Mouse (Mus musculus) embryonic facial prominence, embryonic 13.5 days (tissue): ENCODE data around the gene 2410131K14Rik. TPM values are rescaled to one million over a fixed set of nuclear protein-coding genes. Genes with fewer than 3 reads are reported as not detected.

Source experiments
- ATAC-seq: fragments of 200-750 bp; cut with Nextera tagmentation; 2 replicates; pipeline ENCODE4 v1.8.0; 2017; ENCODE audit warnings: low read depth; ENCODE audit not compliant: insufficient number of reproducible peaks, insufficient read depth, low FRiP score, low TSS enrichment
- H3K27ac ChIP-seq: fragments of 300-500 bp; sonication (generic); 2 replicates; pipeline ENCODE4 v1.5.1; 2015; ENCODE audit warnings: moderate library complexity, mild to moderate bottlenecking, inconsistent platforms
- H3K27me3 ChIP-seq: fragments of 300-500 bp; sonication (generic); 2 replicates; pipeline ENCODE4 v1.6.1; 2015; ENCODE audit warnings: mild to moderate bottlenecking, inconsistent platforms
- H3K36me3 ChIP-seq: fragments of 300-500 bp; sonication (generic); 2 replicates; pipeline ENCODE4 v1.6.1; 2015; ENCODE audit warnings: mild to moderate bottlenecking, inconsistent platforms
- H3K4me1 ChIP-seq: fragments of 300-500 bp; sonication (generic); 2 replicates; pipeline ENCODE4 v1.6.1; 2015; ENCODE audit warnings: inconsistent platforms
- H3K4me2 ChIP-seq: fragments of 300-500 bp; sonication (generic); 2 replicates; pipeline ENCODE4 v1.6.1; 2015; ENCODE audit warnings: moderate library complexity, mild to moderate bottlenecking, inconsistent platforms
- H3K4me3 ChIP-seq: fragments of 300-500 bp; sonication (generic); 2 replicates; pipeline ENCODE4 v1.5.1; 2015; ENCODE audit warnings: mild to moderate bottlenecking, inconsistent platforms
- H3K9ac ChIP-seq: fragments of 300-500 bp; sonication (generic); 2 replicates; pipeline ENCODE4 v1.6.1; 2015; ENCODE audit warnings: mild to moderate bottlenecking, inconsistent platforms
- H3K9me3 ChIP-seq: fragments of 300-500 bp; sonication (generic); 2 replicates; pipeline ENCODE4 v1.6.1; 2016; ENCODE audit warnings: inconsistent platforms
- WGBS: fragments of 180-500 bp; shearing (Covaris S2); methylation state at CpG from one replicate; pipeline ENCODE4 v1.1.7; 2015; ENCODE audit warnings: mixed read lengths; 5-methylcytosine and 5-hydroxymethylcytosine counted together
- polyA plus RNA-seq: library from polyadenylated mRNA; unstranded; fragments of >200 nt; fragmentation: Nextera tagmentation; extraction: Ambion mirVana; gene quantifications from 2 replicates; pipeline ENCODE4 v1.2.1, GENCODE M21; 2015

The 2410131K14Rik gene
- polyA plus RNA-seq, 1 experiment from 2014 or later, result 13.1 TPM

DNA sequence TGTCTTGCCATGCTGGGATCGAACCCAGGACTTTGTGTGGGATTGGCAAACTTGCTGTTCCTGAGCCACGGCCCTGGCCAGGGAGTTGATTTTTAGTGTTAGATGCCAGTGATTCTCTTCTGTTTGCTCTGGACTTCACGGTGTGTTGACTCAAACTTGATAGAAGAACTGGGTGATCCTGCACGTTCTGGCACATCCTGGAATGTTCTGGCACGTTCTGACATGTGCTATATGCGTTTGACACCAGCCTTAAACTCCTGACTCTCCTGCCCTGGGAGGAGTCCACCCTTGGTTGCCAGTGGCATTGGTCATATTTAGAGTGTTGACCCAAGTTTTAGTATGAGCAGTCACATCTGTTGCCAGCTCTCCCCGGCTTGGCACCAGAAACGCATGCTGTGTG lies 17.4 kb downstream of the 2410131K14Rik start:
- 87% methylated on average over 8 of the region's 8 CpGs for WGBS
- Histone ChIP-seq H3K4me3 (no peak overlapping the region), H3K9ac (no peak overlapping the region), H3K4me2 (no peak overlapping the region), H3K27me3 (no peaks in the 10 kb centered on the region), H3K4me1 (peaks cover 7% of the 10 kb centered on the region), H3K36me3 (peaks cover 57% of the 10 kb centered on the region), H3K27ac (no peak overlapping the region), H3K9me3 (no peaks in the 10 kb centered on the region)
- no peak for ATAC-seq

GRCm38 (mm10) chr5:118264279-118264678 lies 19.3 kb downstream of the 2410131K14Rik start:
- H3K4me3 ChIP-seq, result no peak overlapping the region
- H3K9me3 ChIP-seq, result no peaks in the 10 kb centered on the region
- H3K4me1 ChIP-seq, result peaks cover 10% of the 10 kb centered on the region
- H3K27ac ChIP-seq, result no peak overlapping the region
- H3K9ac ChIP-seq, result no peak overlapping the region
- H3K36me3 ChIP-seq, result peaks cover 39% of the 10 kb centered on the region
- 56% methylated on average over 9 of the region's 9 CpGs for WGBS
- ATAC-seq, result no peak
- 0 out of 2 replicates have a peak, but pooled peaks cover 3% of the 10 kb centered on the region for H3K27me3 ChIP-seq
- H3K4me2 ChIP-seq, result no peak overlapping the region

DNA sequence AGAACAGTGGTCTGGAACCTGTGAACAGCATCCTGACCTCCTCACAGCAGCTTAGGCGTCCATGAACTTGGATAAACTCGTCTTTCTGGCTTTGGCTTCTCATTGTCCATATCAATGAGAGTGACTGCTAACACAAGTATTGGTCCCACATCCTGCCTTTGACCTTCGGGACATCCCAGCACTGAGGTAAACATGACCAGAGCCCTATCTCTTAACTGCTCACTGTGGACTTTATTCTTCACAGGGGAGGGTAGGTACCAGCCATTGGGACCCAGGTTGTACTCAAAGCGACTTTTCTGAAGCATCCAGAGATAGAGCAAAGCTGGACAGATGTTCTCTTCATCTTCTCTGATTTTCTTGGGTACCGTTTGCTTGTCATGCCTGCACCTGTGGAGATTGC lies 20.3 kb downstream of the 2410131K14Rik start:
- peaks cover 10% of the 10 kb centered on the region for H3K4me1 ChIP-seq
- no peak for ATAC-seq
- H3K4me3 ChIP-seq, result no peak overlapping the region
- no peaks in the 10 kb centered on the region for H3K9me3 ChIP-seq
- H3K27ac ChIP-seq, result no peak overlapping the region
- 79% methylated on average over 5 of the region's 5 CpGs for WGBS
- H3K4me2 ChIP-seq, result no peak overlapping the region
- no peak overlapping the region for H3K9ac ChIP-seq
- 0 out of 2 replicates have a peak, but pooled peaks cover 3% of the 10 kb centered on the region for H3K27me3 ChIP-seq
- peaks cover 28% of the 10 kb centered on the region for H3K36me3 ChIP-seq

DNA sequence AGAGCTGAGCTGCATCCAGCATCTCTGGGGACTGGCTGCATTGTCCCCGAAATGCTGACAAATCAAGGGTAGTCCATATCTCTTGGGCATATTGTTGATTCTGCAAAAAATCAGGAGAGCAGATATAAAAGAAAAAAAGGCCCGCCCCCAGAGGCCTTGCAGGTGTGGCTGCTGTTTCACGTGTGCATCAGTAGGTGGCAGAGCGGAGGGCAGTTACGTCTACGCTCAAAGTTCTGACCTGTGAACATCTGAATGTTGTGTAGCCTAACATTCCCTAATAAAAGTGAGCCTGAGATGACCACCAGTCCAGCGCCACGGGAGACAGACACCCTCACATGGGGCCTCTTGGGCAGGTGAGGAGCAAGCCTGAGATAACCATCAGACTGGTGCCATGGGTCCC lies 21.3 kb downstream of the 2410131K14Rik start:
- Histone ChIP-seq H3K4me3 (no peak overlapping the region), H3K9me3 (no peaks in the 10 kb centered on the region), H3K4me2 (no peak overlapping the region), H3K4me1 (peaks cover 10% of the 10 kb centered on the region), H3K36me3 (peaks cover 18% of the 10 kb centered on the region), H3K27me3 (peaks cover 11% of the 10 kb centered on the region; the same call in 1 of the 2 replicates), H3K27ac (no peak overlapping the region), H3K9ac (no peak overlapping the region)
- ATAC-seq, result no peak
- 37% methylated on average over 8 of the region's 8 CpGs for WGBS

DNA sequence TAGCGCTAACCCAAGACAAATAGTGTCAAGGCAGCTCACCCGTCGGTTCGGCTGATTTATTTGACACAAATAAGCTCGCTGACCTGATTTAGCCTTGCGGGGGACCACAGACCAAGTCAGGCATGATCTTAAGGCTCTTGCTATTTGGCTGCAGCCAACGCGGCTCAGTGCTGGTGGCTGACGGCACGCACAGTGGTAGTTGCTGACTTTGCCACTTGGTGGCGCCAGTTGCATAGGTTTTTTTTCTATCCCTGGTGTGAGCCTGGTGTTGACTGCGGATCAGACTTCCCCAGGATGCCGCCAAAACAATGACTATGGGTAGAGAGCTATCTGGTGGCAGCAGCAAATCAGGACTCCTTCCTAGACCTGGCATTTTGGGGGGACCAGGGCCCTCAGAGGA lies 24.0 kb downstream of the 2410131K14Rik start:
- Histone ChIP-seq H3K9me3 (no peaks in the 10 kb centered on the region), H3K4me1 (peaks cover 19% of the 10 kb centered on the region), H3K4me2 (peak overlapping the region; percentile 46), H3K27ac (no peak overlapping the region), H3K27me3 (peaks cover 24% of the 10 kb centered on the region), H3K36me3 (no peaks in the 10 kb centered on the region), H3K9ac (0 out of 2 replicates have a peak overlapping the region, but pooled peaks have one; percentile 16), H3K4me3 (no peak overlapping the region)
- ATAC-seq, result peak; percentile 70; the same call in 1 of the 2 replicates
- WGBS, result 3% methylated on average over 13 of the region's 13 CpGs

DNA sequence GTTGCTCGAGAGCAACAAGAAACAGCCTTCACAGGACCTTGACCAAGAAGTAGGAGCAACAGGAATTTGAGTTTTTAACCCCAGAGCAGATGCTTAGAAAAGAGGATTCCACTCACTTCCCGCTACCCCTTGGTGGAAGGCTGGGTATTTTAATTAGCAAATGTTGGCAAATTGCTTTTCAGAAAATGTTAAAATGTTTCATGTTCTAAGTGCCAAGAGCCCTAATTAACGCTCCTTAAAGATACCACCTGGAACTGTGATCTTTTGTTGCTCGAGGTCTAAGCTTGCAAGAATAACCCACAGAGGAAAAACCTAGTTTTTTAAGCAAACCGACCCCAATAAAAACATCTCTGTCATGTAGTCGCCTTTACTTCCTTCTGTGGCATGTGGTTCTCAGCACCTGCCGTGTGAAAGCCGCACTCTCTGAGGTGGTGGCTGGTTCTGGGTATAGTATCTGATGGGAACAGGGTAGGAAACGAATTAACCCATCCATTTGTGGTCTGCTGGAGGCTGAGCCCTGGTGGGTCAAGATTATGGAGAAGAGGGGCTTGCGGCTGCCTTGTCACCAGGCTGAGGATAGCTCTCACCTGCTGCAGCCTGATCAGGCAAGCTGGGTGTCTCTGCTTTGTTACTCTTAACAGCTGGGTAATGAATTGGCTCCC lies 26.6 kb downstream of the 2410131K14Rik start:
- WGBS, result 66% methylated on average over 10 of the region's 10 CpGs
- Histone ChIP-seq H3K4me2 (no peak overlapping the region), H3K4me1 (peaks cover 31% of the 10 kb centered on the region), H3K27ac (no peak overlapping the region), H3K9ac (no peak overlapping the region), H3K4me3 (no peak overlapping the region), H3K36me3 (no peaks in the 10 kb centered on the region), H3K27me3 (peaks cover 28% of the 10 kb centered on the region), H3K9me3 (no peaks in the 10 kb centered on the region)
- ATAC-seq, result no peak

DNA sequence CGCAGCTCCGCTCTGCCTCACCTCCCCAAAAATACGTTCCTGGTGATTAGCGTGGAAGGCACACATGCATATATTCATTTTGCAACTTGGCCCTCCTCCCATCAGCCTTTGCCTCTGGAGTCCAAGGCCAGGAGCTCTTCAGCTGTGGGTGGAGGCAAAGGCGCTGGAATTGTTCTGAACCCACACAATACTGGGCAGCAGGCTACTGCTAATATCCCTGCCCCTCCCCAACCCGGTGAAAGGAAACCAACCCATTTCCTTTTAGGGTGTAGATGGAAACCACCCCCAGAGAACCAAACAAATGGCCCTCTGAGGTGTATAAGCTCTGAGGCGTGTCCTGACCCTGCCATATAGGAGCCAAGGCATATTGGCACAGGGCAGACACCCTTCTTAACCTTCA lies 28.4 kb downstream of the 2410131K14Rik start:
- H3K4me2 ChIP-seq, result no peak overlapping the region
- H3K4me1 ChIP-seq, result peaks cover 34% of the 10 kb centered on the region
- H3K27ac ChIP-seq, result no peak overlapping the region
- H3K9me3 ChIP-seq, result no peaks in the 10 kb centered on the region
- no peak overlapping the region for H3K4me3 ChIP-seq
- no peak for ATAC-seq
- no peaks in the 10 kb centered on the region for H3K36me3 ChIP-seq
- H3K9ac ChIP-seq, result no peak overlapping the region
- WGBS, result 63% methylated on average over 7 of the region's 7 CpGs
- peaks cover 25% of the 10 kb centered on the region for H3K27me3 ChIP-seq

GRCm38 (mm10) chr5:118274546-118274945 lies 29.5 kb downstream of the 2410131K14Rik start:
- Histone ChIP-seq H3K27ac (no peak overlapping the region), H3K4me3 (no peak overlapping the region), H3K9me3 (no peaks in the 10 kb centered on the region), H3K9ac (peak overlapping the region; percentile 32; the same call in 1 of the 2 replicates), H3K4me2 (no peak overlapping the region), H3K4me1 (peaks cover 31% of the 10 kb centered on the region), H3K36me3 (no peaks in the 10 kb centered on the region), H3K27me3 (peaks cover 25% of the 10 kb centered on the region)
- ATAC-seq, result no peak
- 26% methylated on average over 9 of the region's 9 CpGs for WGBS

GRCm38 (mm10) chr5:118276281-118276680 lies 31.3 kb downstream of the 2410131K14Rik start:
- Histone ChIP-seq H3K4me1 (peaks cover 31% of the 10 kb centered on the region), H3K9ac (no peak overlapping the region), H3K36me3 (no peaks in the 10 kb centered on the region), H3K9me3 (no peaks in the 10 kb centered on the region), H3K4me2 (no peak overlapping the region), H3K4me3 (no peak overlapping the region), H3K27ac (no peak overlapping the region), H3K27me3 (peaks cover 17% of the 10 kb centered on the region)
- WGBS, result 42% methylated on average over 7 of the region's 7 CpGs
- ATAC-seq, result no peak

- no peak overlapping the region for H3K9ac ChIP-seq
- no peak overlapping the region for H3K27ac ChIP-seq
- WGBS, result 35% methylated on average over 8 of the region's 8 CpGs
- H3K9me3 ChIP-seq, result no peaks in the 10 kb centered on the region
- ATAC-seq, result no peak
- H3K4me1 ChIP-seq, result peaks cover 31% of the 10 kb centered on the region
- H3K27me3 ChIP-seq, result peaks cover 16% of the 10 kb centered on the region
- H3K36me3 ChIP-seq, result no peaks in the 10 kb centered on the region
- H3K4me2 ChIP-seq, result no peak overlapping the region
- no peak overlapping the region for H3K4me3 ChIP-seq
These were observed 31.7 kb downstream of the 2410131K14Rik start for GRCm38 (mm10) chr5:118276711-118277110.

GRCm38 (mm10) chr5:118277741-118278495 lies 32.9 kb downstream of the 2410131K14Rik start:
- Histone ChIP-seq H3K27me3 (peaks cover 4% of the 10 kb centered on the region; the same call in 1 of the 2 replicates), H3K36me3 (no peaks in the 10 kb centered on the region), H3K4me2 (no peak overlapping the region), H3K9me3 (no peaks in the 10 kb centered on the region), H3K4me1 (peaks cover 31% of the 10 kb centered on the region), H3K27ac (no peak overlapping the region), H3K9ac (no peak overlapping the region), H3K4me3 (no peak overlapping the region)
- 87% methylated on average over 18 of the region's 18 CpGs for WGBS
- no peak for ATAC-seq

GRCm38 (mm10) chr5:118291453-118291852 lies 46.4 kb downstream of the 2410131K14Rik start:
- Histone ChIP-seq H3K27ac (no peak overlapping the region), H3K4me1 (peaks cover 48% of the 10 kb centered on the region), H3K4me3 (no peak overlapping the region), H3K36me3 (no peaks in the 10 kb centered on the region), H3K9me3 (no peaks in the 10 kb centered on the region), H3K9ac (no peak overlapping the region), H3K27me3 (no peaks in the 10 kb centered on the region), H3K4me2 (no peak overlapping the region)
- no peak for ATAC-seq
- 86% methylated on average over 4 of the region's 4 CpGs for WGBS
